Mouse (Mus musculus) urinary bladder, adult 2 months (tissue): Measurements from ENCODE around the gene Ppp1r8. TPM values are rescaled to one million over a fixed set of nuclear protein-coding genes. Genes with fewer than 3 reads are reported as not detected.

Experiments
- DNase-seq: peaks from one replicate; pipeline ENCODE4 v3.0.0; 2022; ENCODE audit warnings: low spot score
- polyA plus RNA-seq: library from polyadenylated mRNA; depleted of rRNA; stranded (reverse); fragments of >200 nt; gene quantifications from 2 replicates; pipeline ENCODE4 v1.2.3, GENCODE M21; 2012; rRNA removed

Gene Ppp1r8
- polyA plus RNA-seq: 39.4 and 46.7 TPM in 2 replicates

- DNase-seq: peak; percentile 65
Measured at GRCm38 (mm10) chr4:132842970-132843704, at the start of gene Ppp1r8. TSS of gene Ppp1r8 (minus strand) at chr4:132843169.

DNA sequence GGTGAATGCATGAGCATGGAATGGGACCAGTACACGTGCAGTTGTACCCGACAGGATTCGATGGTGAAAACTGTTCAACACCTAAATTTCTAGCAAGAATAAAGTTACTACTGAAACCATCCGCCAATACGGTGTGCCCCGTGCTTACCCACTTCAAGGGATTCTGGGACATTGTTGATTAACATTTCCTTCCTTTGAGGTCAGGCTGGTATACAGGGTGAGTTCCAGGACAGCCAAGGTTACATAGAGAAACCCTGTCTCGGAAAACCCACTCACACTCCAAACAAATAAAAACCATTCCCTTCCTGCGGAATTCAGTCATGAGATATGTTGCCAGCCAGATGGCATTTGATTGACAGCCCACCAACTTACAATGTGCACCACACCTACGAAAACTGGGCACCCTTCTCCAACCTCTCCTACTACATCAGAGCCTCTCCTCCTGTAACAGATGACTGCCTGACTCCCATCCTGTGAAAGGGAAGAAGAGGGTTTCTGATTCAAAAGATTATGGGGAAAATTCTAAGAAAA, 41.9 kb upstream of the Ppp1r8 start:
- DNase-seq: no peak

- peak; percentile 86 for DNase-seq
Measured at GRCm38 (mm10) chr4:132884064-132884843, 41.3 kb upstream of the Ppp1r8 start, which contains the start of gene Stx12. TSS of gene Stx12 (minus strand) at chr4:132884509.

- DNase-seq: no peak
Measured at GRCm38 (mm10) chr4:132883561-132884063, 40.6 kb upstream of the Ppp1r8 start.

DNA sequence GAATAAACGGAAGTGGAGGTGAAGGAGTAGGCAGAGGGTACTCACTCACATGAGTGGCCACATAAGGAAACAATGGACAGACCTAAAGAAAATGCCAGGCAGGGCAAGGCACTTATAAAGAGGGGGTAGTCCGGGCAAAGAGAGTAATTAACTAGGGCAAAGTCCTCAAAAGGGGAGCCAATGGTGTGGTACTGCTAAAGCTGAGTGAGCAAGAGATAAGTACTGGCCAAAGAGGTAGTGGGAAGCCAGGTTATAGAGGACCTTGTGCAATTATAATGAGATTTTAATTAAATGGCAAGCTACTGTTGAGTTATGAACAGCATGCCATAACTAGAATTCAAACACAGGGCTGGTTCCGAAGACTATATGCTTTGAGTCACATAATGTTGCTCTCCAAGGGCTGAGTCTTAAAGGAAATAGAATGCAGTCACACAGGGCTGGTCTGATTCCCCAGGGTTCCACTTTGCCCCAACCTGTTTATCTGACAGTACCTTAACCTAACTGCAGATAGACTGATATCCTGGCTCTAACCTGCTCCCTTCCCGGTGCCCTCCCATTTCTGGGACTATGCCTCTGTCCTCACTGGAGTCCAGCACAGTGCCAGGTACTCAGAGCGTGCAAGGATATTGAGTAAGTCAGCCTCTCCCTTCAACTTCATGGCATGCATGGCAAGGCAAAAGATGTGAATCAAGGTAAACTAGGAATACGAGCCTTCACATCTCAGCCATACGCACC, 31.6 kb upstream of the Ppp1r8 start:
- peak; percentile 28 for DNase-seq

DNA sequence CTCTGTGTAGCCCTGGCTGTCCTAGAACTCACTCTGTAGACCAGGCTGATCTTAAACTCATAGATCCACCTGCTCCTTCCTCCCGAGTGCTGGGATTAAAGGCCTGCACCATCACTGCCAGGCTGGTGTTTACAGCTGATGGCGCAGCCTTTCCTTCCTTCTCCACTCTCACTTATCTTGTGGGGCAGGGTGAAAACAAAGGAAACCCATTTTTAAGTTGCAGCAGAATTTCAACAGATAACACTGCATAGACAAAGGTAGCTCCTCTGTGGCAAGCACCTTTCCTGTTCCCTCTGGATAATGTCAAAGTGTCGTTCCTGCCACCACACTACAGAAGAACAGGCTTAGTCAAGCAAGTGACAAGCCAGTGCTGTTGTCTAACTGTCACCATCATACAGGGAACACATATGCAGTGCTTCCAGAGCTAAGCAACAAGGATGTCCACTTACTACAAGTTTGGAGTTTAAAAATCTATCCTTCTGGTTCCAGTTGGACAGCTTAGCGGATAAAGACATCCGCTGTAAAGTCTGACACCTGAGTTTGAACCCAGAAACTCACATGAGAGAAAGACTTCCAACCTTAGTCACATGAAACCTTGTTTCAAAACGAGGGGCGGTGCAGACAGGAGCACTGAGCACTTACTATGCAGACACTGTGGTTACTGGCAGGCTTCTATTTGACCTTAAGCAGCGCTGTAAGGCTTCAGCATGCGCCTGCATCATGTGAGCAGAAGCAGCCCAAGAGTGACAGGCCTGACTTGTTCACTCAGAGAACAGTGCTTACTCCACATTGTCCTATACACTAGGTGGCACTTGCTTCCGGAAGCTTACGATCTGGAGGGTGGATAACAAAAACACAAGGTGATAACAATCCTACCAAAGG, 30.8 kb upstream of the Ppp1r8 start:
- no peak for DNase-seq

DNA sequence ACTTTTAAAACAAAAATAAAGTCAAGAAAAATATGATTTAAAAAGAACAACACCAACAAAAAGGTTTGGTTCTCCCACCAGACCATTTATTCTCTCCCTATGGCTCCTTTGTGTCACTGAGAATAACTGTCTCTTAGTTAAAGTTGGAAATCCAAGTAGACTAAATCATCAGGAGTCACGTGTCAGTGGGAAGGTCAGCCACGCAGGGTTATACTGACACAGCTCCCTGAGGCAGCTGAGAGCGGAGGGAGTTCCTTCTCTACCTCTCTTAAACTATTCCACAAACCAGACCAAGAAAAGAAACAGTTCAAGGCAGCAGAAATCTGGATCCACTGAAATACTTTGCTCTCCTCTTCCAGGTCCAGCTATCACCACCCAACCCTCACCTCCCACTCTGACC, 28.1 kb upstream of the Ppp1r8 start:
- no peak for DNase-seq

GRCm38 (mm10) chr4:132864856-132865255, 21.9 kb upstream of the Ppp1r8 start:
- no peak for DNase-seq

- DNase-seq: no peak
Measured at GRCm38 (mm10) chr4:132863012-132863411, 20.0 kb upstream of the Ppp1r8 start.

DNA sequence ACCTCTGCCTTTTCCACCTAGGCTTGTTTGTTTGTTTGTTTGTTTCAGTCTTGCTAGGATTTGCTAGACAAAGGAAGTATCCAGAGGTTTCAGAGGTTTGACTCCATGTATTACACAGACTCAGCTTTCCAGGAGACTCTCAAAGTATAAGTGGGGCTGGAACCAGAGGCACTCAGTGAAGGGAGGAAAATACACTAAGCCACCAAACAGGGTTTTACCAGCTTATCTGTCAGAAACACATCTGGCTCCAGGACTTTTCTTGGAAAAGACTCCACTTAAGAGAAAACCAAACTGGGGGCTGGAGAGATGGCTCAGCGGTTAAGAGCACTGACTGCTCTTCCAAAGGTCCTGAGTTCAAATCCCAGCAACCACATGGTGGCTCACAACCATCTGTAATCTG, 17.9 kb upstream of the Ppp1r8 start:
- DNase-seq: no peak

DNA sequence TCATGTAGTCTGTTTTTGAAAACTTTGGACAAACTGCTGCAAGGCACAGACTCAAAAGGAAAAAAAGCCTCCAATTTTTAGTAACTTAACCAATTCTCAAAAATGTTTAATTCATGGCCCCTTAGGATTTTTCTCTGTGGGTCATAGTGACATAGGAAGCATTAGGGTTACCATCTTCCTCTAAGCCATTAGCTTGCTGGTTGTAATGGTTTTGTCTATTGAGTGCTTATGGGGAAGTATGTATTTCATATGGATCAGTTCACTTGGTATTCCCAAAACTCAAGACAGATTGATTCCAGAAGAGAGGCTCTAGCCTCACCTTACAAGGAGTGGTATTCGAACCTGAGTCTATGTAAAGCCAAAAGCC, 719 bp upstream of the Ppp1r8 start:
- DNase-seq: no peak

DNA sequence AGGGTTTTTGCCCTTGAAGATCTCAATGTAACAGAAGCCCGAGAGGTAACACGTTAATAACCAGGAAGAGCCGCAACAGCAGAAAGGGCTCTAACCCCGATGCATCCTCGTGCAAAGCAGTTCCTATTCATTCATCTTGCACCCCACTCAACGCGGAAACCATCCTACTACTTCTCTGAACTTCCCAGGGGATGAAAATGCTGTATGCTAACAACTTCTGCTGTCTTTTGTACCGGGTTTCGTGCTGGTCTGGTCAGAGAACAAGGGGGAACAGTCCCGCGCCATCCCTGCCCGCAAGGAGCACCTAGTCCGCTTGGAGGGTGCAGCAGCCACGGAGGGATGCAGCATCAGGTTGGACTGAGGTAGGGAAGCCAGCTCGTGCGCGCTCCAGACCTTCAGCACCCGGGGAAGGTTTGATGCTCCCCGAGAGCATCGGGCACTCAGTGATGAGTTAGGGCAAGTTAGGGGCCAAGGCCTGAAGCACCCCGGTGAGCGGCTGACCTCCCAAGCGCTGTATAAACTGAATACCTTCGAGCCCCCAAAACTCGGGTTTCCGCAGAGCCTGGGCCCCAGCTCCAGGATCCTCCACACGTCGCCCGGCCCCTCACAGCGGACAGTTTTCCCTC, 575 bp downstream of the Ppp1r8 start:
- DNase-seq: no peak

DNA sequence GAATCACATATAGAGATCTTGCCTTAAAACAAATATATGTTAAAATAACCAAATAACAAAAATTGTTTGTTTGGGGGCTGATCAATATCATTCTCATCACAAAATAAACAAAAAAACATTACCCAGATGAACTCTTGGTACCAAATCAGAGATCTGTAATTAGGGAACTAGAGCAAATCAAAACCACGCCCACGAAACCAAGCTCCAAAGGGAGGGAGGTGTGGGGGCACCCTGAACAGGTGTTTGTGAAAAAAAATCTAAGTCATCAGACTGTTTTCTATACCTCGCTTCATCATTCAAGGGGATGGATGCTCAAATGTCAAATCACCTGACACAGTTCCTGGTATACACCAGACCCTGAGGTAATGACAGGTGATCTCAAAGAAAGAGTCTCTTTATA, 1.5 kb downstream of the Ppp1r8 start:
- DNase-seq: no peak

DNA sequence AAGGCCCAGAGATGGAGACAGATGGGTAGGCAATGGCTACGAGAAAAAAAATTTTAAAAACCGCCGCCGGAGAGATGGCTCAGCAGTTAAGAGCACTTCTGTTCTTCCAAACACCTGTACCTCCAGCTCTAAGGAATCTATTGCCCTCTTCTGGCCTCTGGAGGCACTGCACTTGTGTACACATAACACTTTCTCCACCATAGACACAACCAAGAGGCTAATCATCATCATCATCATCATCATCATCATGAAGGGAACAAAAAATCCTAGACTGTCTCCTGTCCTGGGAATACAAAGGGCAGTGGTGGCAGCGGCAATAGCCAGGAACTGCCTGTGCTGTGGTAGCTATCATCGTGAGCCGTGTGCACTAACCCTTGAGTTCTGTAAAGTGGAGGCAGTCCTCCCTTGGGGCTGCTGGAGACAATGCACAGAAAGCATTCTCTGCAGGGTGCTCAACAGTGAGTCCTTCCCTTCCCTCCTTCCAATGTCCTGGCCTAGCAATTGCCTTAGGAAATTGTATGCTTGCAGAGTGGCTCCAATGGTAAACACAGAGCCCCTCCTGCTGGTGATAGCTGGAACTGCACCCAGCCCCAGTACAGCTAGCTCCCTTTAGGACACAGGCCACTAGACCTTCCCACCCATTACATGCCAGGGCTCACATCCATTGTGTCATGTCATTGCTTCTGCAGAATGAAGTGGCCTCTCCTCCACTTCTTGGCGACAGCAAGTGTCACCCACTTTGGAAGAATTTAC, 19.2 kb downstream of the Ppp1r8 start:
- peak; percentile 27 for DNase-seq

DNA sequence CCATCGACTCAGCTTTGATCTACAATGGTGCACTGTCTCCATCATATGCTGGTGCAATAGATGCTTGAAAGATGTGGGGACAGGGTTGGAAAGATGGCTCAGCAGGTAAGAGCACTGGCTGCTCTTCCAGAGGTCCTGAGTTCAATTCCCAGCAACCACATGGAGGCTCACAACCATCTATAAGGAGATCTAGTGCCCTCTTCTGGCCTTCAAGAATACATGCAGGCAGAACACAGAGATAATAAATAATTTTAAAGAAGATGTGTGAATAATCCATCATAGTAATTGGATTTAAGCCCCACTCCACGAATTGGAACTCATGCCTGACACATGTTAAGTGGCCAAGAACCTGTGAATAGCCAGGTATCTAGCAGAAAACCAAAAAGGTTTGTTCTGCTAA, 24.5 kb downstream of the Ppp1r8 start:
- DNase-seq: no peak

DNA sequence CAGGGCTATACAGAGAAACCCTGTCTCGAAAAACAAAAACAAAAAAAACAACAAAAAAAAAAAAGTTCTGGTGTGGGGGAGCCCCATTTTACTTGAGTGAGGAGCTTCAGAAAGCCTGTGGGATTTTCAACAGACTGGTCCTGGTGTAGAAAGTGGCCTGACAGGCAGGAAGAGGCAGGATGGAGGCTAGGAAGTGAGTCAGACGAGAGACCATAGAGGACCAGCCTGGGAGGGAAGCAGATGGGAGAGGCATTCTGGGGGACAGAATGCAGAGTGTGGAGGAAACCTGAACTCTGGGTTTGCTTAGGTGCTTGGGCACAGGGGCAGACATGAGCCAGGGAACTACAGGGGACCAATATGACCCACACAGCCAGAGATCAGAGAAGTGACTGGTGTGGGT, 26.1 kb downstream of the Ppp1r8 start:
- no peak for DNase-seq

DNA sequence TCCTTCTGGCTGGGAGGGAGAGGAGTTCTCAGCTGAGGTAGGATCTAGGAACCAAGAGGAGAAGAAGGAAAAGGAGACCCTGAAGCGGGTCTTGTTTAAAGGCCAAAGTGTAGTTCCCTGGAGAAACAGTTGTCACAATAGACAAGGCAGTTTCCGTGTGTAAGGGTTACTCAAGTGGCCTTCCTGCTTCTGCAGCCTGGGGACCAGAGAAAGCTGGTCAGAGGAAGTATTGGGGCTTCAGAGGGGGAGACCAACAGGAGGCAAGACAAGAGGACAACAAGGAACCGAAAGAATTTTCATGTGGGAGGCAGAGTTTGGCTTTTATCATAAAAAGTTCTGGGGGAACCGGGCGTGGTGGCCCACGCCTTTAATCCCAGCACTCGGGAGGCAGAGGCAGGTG, 26.6 kb downstream of the Ppp1r8 start:
- DNase-seq: no peak

DNA sequence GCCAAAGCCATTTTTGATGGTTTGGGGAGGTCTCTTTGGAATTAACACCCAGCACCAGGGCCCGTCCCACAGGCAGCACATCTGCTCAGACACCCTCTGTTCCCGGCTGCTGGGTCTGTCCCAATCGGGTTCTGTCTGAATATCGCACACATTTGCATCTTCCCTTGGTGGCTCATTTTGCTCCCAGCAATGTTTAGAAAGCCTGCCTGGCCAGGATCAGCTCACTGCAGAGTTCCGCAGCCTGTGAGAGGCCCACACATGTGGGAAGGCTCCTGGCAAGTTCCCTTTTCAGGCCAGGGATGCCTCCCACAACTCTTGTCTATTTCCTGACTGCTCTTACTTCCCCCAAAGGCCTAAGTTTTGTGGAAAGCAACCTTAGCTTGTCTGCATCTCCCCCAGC, 33.3 kb downstream of the Ppp1r8 start:
- DNase-seq: no peak

DNA sequence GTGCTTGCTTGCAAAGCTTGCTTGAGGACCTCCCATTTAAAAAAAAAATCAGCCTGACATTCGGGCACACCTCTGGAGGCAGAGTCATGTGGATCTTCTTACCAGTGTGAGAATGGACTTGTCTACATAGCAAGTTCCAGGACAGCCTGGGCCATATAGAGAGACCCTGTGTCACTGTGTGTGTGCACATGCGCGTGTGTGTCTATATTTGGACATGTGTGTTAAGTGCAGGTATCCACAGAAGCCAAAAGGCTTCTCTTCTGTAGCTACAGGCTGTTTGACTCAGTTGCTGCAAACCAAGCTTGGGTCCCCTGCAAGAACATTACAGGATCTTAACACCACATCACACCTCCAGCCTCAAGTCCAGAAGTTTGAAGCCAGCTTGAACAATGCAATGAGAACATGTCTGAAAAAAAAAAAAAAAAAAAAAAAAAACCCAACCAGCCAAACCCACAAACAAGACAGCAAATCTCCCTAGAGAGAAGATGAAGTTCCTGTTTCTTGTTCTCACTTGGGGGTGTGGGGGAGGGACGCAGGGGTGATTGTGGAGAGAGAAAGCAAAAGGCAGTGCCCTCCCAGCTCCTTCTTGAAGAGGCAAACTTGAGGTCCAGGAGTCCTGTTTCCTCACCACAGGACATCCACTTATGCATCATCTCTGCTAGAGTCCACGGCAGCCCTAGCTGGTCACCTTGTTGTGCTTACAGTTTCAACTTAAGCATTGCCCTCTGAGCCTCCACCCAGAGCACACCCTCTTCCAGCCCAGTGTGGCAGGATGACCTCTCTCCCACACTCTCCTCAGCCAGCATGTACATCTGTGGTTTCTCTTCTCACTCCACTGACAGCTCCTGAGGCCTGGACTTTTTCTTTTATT, 35.0 kb downstream of the Ppp1r8 start:
- no peak for DNase-seq
